Mouse (Mus musculus): ENCODE data around the gene Slc25a42. TPM values are rescaled to one million over a fixed set of nuclear protein-coding genes. Genes with fewer than 3 reads are reported as not detected.

The Slc25a42 gene
- polyA plus RNA-seq, 2 experiments: 3.3 to 14.7 TPM

DNA sequence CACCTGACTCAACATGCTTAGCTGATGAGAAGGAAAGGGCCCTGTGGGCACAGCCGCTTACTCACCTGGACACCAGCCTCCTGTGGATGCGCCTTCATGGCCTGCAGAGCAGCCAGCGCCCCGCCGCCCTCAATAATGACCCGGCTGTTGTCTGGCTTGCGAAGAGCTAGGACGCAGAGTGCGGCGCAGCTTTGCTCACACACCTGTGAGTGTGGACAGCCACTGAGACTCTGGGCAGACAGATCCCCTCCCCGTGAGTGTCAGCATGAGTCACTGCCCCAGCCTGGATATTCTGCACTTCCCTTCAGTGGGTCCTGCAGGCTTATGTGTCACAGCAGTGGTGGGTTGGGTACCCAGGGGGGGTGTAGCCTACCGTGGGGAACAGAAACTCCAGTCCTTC is 9.9 kb upstream of the Slc25a42 start:
- ATAC-seq (ENCODE audit: insufficient read depth) (no peak), DNase-seq (ENCODE audit: low read depth in 3 of 3, low spot score in 3 of 3) (no peak)
- H3K9me3 ChIP-seq (ENCODE audit: control insufficient read depth, low read length): no peaks in the 10 kb centered on the region
- TF ChIP-seq CTCF (IDR thresholded peaks at IDR 0.05; ENCODE audit: low read depth): no peak
- no peak for TF ChIP-seq EP300 (IDR thresholded peaks at IDR 0.05; ENCODE audit: low read depth)
- H3K36me3 ChIP-seq (replicated peaks; ENCODE audit: control insufficient read depth, insufficient read depth, low read depth): no peaks in the 10 kb centered on the region; the same call in 1 of the 2 replicates
- 86% methylated on average over 12 of the region's 12 CpGs for WGBS (ENCODE audit: insufficient replicate concordance)
- H3K27me3 ChIP-seq (ENCODE audit: control insufficient read depth, insufficient read depth, low read length): no peaks in the 10 kb centered on the region
- H3K4me3 ChIP-seq (ENCODE audit: insufficient read depth in 1 of 2, low read depth in 2 of 2, low read length in 2 of 2): no peak overlapping the region
- peaks cover 0 to 9% of the 10 kb centered on the region in 2 experiments; a peak in 1 of 4 replicates for H3K4me1 ChIP-seq (replicated peaks; ENCODE audit: control insufficient read depth in 2 of 2, insufficient read depth in 2 of 2, low read length in 1 of 2)
- no peak overlapping the region for H3K9ac ChIP-seq (replicated peaks)
- no peak overlapping the region for H3K4me2 ChIP-seq (ENCODE audit: low read depth)
- H3K27ac ChIP-seq: no peak overlapping the region

DNA sequence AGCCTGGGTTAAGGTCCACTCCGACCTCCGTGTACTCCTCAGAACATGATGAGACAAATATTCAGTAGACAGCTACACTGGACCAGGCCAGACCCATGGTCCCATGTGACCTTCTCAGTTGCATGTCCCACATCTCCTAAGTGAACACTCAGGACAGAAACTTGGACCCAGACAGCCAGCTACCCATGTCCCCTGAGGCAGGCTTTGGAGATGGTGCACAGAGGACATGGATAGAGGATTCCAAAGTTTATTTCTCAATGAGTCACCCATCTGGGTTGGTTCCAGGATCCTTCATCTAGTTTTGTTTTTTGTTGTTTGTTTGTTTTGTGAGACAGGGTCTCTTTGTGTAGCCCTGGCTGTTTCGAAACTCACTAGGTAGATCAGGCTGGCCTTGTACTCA is 8.8 kb upstream of the Slc25a42 start:
- Histone ChIP-seq H3K4me3 (ENCODE audit: insufficient read depth in 1 of 2, low read depth in 2 of 2, low read length in 2 of 2) (no peak overlapping the region), H3K4me2 (ENCODE audit: low read depth) (no peak overlapping the region), H3K4me1 (replicated peaks; ENCODE audit: control insufficient read depth in 2 of 2, insufficient read depth in 2 of 2, low read length in 1 of 2) (peaks cover 0 to 9% of the 10 kb centered on the region in 2 experiments; a peak in 1 of 4 replicates), H3K36me3 (replicated peaks; ENCODE audit: control insufficient read depth, insufficient read depth, low read depth) (no peaks in the 10 kb centered on the region; the same call in 1 of the 2 replicates), H3K9ac (replicated peaks) (no peak overlapping the region), H3K27ac (no peak overlapping the region), H3K27me3 (ENCODE audit: control insufficient read depth, insufficient read depth, low read length) (no peaks in the 10 kb centered on the region), H3K9me3 (ENCODE audit: control insufficient read depth, low read length) (no peaks in the 10 kb centered on the region)
- TF ChIP-seq EP300 (IDR thresholded peaks at IDR 0.05; ENCODE audit: low read depth) (no peak), CTCF (IDR thresholded peaks at IDR 0.05; ENCODE audit: low read depth) (no peak)
- ATAC-seq (ENCODE audit: insufficient read depth) (no peak), DNase-seq (ENCODE audit: low read depth in 3 of 3, low spot score in 3 of 3) (no peak)
- WGBS (ENCODE audit: insufficient replicate concordance): 83% methylated on average over 3 of the region's 3 CpGs

DNA sequence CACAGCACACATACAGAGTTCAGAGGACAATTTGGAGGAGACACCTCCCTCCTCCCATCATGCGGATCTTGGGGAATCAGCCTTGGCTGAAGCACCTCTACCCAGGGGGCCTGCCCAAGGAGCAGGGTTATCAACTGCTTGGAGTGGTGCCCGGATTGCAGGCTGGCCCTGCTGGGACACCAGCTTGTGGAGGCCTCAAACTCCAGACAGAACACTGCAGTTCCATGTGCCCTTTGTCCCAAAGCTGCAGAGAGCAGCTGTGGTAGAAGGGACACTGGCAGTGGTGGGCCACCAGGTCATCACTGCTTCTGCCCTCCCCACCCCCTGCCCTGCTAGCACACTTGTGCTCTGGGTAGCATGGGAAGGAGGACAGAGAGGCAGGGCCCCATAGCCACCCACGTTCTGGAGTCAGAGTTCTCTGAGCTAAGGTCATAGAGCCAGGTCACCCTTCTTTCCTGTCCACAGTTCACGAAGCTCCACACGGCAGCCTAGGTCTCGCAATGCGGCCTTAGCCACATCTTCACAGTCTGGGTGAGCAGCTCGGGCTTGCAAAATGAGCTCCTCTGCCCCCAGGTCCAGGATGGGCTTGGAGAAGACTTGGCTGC is 8.2 kb upstream of the Slc25a42 start:
- no peak overlapping the region for H3K9ac ChIP-seq (replicated peaks)
- H3K27me3 ChIP-seq (ENCODE audit: control insufficient read depth, insufficient read depth, low read length): no peaks in the 10 kb centered on the region
- H3K36me3 ChIP-seq (replicated peaks; ENCODE audit: control insufficient read depth, insufficient read depth, low read depth): no peaks in the 10 kb centered on the region; the same call in 1 of the 2 replicates
- no peaks in the 10 kb centered on the region for H3K9me3 ChIP-seq (ENCODE audit: control insufficient read depth, low read length)
- no peak overlapping the region for H3K27ac ChIP-seq
- ATAC-seq (ENCODE audit: insufficient read depth): no peak
- WGBS (ENCODE audit: insufficient replicate concordance): 69% methylated on average over 8 of the region's 8 CpGs
- H3K4me1 ChIP-seq (replicated peaks; ENCODE audit: control insufficient read depth in 2 of 2, insufficient read depth in 2 of 2, low read length in 1 of 2): peaks cover 0 to 9% of the 10 kb centered on the region in 2 experiments; a peak in 1 of 4 replicates
- DNase-seq (ENCODE audit: low read depth in 3 of 3, low spot score in 3 of 3): no peak
- TF ChIP-seq EP300 (IDR thresholded peaks at IDR 0.05; ENCODE audit: low read depth) (no peak), CTCF (IDR thresholded peaks at IDR 0.05; ENCODE audit: low read depth) (no peak)
- H3K4me3 ChIP-seq (ENCODE audit: insufficient read depth in 1 of 2, low read depth in 2 of 2, low read length in 2 of 2): no peak overlapping the region
- H3K4me2 ChIP-seq (ENCODE audit: low read depth): no peak overlapping the region

DNA sequence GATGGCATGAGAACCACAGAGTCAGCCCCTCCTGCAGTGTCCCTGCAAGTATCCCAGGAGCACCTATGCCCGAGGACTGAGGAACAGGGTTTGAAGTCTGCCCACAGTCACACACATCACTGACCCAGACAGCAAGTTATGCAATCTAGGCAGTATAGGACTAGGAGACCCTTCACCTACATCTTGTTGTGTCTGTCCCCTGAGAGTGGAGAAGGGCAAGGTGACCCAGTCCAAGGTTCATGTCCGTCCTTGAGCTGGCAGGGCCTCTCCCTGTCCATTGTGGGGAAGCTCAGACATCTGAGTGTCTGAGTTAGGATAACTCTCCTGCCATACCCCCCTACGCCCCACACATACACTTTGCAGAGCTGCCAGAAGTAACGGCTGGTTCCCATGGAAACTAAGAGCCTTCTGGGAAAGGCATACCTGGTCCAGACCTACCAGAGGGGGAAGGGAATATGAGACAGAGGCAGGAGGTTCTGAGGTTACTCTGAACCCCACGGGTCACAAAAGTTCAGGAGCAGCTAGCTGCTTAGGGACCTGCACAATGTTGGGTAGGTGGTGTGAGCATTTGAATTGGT is 7.1 kb upstream of the Slc25a42 start:
- Histone ChIP-seq H3K9ac (replicated peaks) (no peak overlapping the region), H3K36me3 (replicated peaks; ENCODE audit: control insufficient read depth, insufficient read depth, low read depth) (no peaks in the 10 kb centered on the region), H3K4me3 (ENCODE audit: insufficient read depth in 1 of 2, low read depth in 2 of 2, low read length in 2 of 2) (no peak overlapping the region), H3K9me3 (ENCODE audit: control insufficient read depth, low read length) (no peaks in the 10 kb centered on the region), H3K4me1 (replicated peaks; ENCODE audit: control insufficient read depth in 2 of 2, insufficient read depth in 2 of 2, low read length in 1 of 2) (peaks cover 0 to 9% of the 10 kb centered on the region in 2 experiments; a peak in 1 of 4 replicates), H3K27ac (no peak overlapping the region), H3K27me3 (ENCODE audit: control insufficient read depth, insufficient read depth, low read length) (no peaks in the 10 kb centered on the region), H3K4me2 (ENCODE audit: low read depth) (no peak overlapping the region)
- DNase-seq (ENCODE audit: low read depth in 3 of 3, low spot score in 3 of 3) (no peak), ATAC-seq (ENCODE audit: insufficient read depth) (0 out of 2 replicates have a peak, but pooled peaks have one; percentile 36)
- WGBS (ENCODE audit: insufficient replicate concordance): 56% methylated on average over 5 of the region's 5 CpGs
- TF ChIP-seq CTCF (IDR thresholded peaks at IDR 0.05; ENCODE audit: low read depth) (no peak), EP300 (IDR thresholded peaks at IDR 0.05; ENCODE audit: low read depth) (no peak)

DNA sequence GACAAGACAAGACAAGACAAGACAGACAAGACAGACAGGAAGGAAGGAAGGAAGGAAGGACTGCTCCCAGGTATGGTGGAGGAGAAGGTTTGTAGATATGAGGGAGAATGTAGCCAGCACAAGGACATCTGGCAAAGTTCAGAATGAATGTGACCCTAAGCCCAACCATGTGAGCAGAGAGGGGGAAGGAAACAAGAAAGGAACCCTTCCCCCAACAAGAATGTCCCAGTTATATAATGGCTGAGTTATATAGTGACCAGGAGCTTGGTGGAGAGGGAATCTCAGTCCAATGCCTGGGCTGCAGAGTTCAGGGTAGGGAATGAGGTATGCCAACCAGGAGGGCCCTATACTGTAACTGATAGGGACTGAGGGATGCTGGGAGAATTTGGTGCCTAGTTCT is 5.3 kb upstream of the Slc25a42 start:
- H3K4me1 ChIP-seq (replicated peaks; ENCODE audit: control insufficient read depth in 2 of 2, insufficient read depth in 2 of 2, low read length in 1 of 2): peaks cover 8 to 14% of the 10 kb centered on the region in 2 experiments
- H3K9me3 ChIP-seq (ENCODE audit: control insufficient read depth, low read length): no peaks in the 10 kb centered on the region
- H3K27me3 ChIP-seq (ENCODE audit: control insufficient read depth, insufficient read depth, low read length): no peaks in the 10 kb centered on the region
- no peaks in the 10 kb centered on the region for H3K36me3 ChIP-seq (replicated peaks; ENCODE audit: control insufficient read depth, insufficient read depth, low read depth)
- no peak overlapping the region for H3K27ac ChIP-seq
- no peak overlapping the region for H3K9ac ChIP-seq (replicated peaks)
- no peak overlapping the region for H3K4me3 ChIP-seq (ENCODE audit: insufficient read depth in 1 of 2, low read depth in 2 of 2, low read length in 2 of 2)
- no peak overlapping the region for H3K4me2 ChIP-seq (ENCODE audit: low read depth)
- DNase-seq (ENCODE audit: low read depth in 3 of 3, low spot score in 3 of 3) (no peak), ATAC-seq (ENCODE audit: insufficient read depth) (no peak)
- TF ChIP-seq CTCF (IDR thresholded peaks at IDR 0.05; ENCODE audit: low read depth) (no peak), EP300 (IDR thresholded peaks at IDR 0.05; ENCODE audit: low read depth) (no peak)

Data from liver, embryonic 14.5 days (tissue).